In the genomic region with DNA sequence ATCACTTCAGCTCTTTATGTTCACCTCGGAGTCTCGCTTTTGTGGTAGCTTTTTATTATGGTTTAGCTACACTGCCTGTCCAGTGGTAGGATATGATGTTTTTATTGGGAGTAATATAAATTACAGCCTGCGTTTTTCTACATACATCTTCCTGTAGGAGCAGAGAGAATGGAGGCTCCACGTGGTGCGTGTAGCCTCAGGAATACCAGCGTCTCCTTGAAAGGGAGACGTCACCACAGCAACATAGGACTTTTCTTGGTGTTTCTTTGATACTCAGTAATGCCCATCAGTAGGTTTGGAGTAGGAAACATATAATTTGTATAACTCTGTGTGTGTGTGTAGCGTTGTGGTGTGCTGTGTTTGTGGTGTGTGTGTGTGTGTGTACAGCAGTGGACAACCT, we compare ENCODE assay signal across 25 mouse cellular contexts.
DNase-seq lines count a peak whose midpoint lies in the region; ATAC-seq and TF ChIP-seq lines count a peak whose summit lies in the region.
"Had no signal": no experiment of that assay in that cellular context is flagged by ENCODE, and none has a peak within 500 bp of the region (broad histone marks: within the 10 kb centered on the region; RNA-seq: fewer than 3 reads in every experiment).

No protein-coding gene starts in this region.

- no peaks in the 10 kb centered on the region for H3K27me3 ChIP-seq in intestine, embryonic 14.5 days (replicated peaks; ENCODE audit: control insufficient read depth, insufficient read depth, low read length)
- H3K27me3 ChIP-seq in intestine, postnatal 0 days (replicated peaks; ENCODE audit: control insufficient read depth, insufficient read depth, low read length) = no peaks in the 10 kb centered on the region
- no peaks in the 10 kb centered on the region for H3K27me3 ChIP-seq in stomach, embryonic 16.5 days (ENCODE audit: control insufficient read depth, insufficient read depth, low read length)
- H3K27me3 ChIP-seq in stomach, postnatal 0 days (ENCODE audit: control insufficient read depth, insufficient read depth, low read length) = no peaks in the 10 kb centered on the region
- no peaks in the 10 kb centered on the region for H3K27me3 ChIP-seq in intestine, embryonic 16.5 days (replicated peaks; ENCODE audit: control insufficient read depth, insufficient read depth, low read length)
- H3K27me3 ChIP-seq: embryonic facial prominence, embryonic 12.5 days; embryonic facial prominence, embryonic 15.5 days; heart, embryonic 12.5 days; heart, embryonic 15.5 days had no signal

- H3K4me3 ChIP-seq in intestine, embryonic 14.5 days (ENCODE audit: low read depth, low read length) = no peak overlapping the region
- no peak overlapping the region for H3K4me3 ChIP-seq in intestine, postnatal 0 days (ENCODE audit: low read depth, low read length)
- H3K4me3 ChIP-seq in stomach, embryonic 16.5 days (replicated peaks; ENCODE audit: low read length) = no peak overlapping the region
- H3K4me3 ChIP-seq in stomach, postnatal 0 days (ENCODE audit: low read depth, low read length) = no peak overlapping the region
- no peak overlapping the region for H3K4me3 ChIP-seq in intestine, embryonic 16.5 days (ENCODE audit: low read length)
- H3K4me3 ChIP-seq: embryonic facial prominence, embryonic 12.5 days; embryonic facial prominence, embryonic 15.5 days; heart, adult 2 months; heart, embryonic 12.5 days; heart, embryonic 15.5 days had no signal

- TF ChIP-seq CTCF in intestine, postnatal 0 days (IDR thresholded peaks at IDR 0.05; ENCODE audit: low read depth) = no peak
- TF ChIP-seq CTCF in stomach, postnatal 0 days (IDR thresholded peaks at IDR 0.05; ENCODE audit: low read depth) = no peak

- no peaks in the 10 kb centered on the region for H3K36me3 ChIP-seq in intestine, embryonic 14.5 days (ENCODE audit: control insufficient read depth, insufficient read depth, low read length)
- no peaks in the 10 kb centered on the region for H3K36me3 ChIP-seq in intestine, postnatal 0 days (ENCODE audit: control insufficient read depth, insufficient read depth)
- H3K36me3 ChIP-seq in stomach, embryonic 16.5 days (ENCODE audit: control insufficient read depth, insufficient read depth, low read length) = no peaks in the 10 kb centered on the region
- H3K36me3 ChIP-seq in stomach, postnatal 0 days (ENCODE audit: control insufficient read depth, insufficient read depth, low read length) = no peaks in the 10 kb centered on the region
- no peaks in the 10 kb centered on the region for H3K36me3 ChIP-seq in intestine, embryonic 16.5 days (ENCODE audit: control insufficient read depth, insufficient read depth, low read length)
- H3K36me3 ChIP-seq: embryonic facial prominence, embryonic 12.5 days; embryonic facial prominence, embryonic 15.5 days; heart, embryonic 12.5 days; heart, embryonic 15.5 days had no signal

- no peak overlapping the region for H3K4me2 ChIP-seq in intestine, embryonic 14.5 days (ENCODE audit: low read length)
- no peak overlapping the region for H3K4me2 ChIP-seq in intestine, postnatal 0 days (replicated peaks; ENCODE audit: low read depth)
- no peak overlapping the region for H3K4me2 ChIP-seq in stomach, embryonic 16.5 days (ENCODE audit: low read depth, low read length)
- no peak overlapping the region for H3K4me2 ChIP-seq in stomach, postnatal 0 days (replicated peaks; ENCODE audit: low read depth)
- H3K4me2 ChIP-seq in intestine, embryonic 16.5 days (ENCODE audit: low read depth, low read length) = no peak overlapping the region
- H3K4me2 ChIP-seq: embryonic facial prominence, embryonic 12.5 days; embryonic facial prominence, embryonic 15.5 days; heart, embryonic 12.5 days; heart, embryonic 15.5 days; hindbrain, embryonic 14.5 days had no signal

- H3K9ac ChIP-seq in intestine, embryonic 14.5 days (ENCODE audit: low read length) = no peak overlapping the region
- no peak overlapping the region for H3K9ac ChIP-seq in intestine, postnatal 0 days (ENCODE audit: low read depth, low read length)
- no peak overlapping the region for H3K9ac ChIP-seq in stomach, embryonic 16.5 days (ENCODE audit: low read length)
- no peak overlapping the region for H3K9ac ChIP-seq in stomach, postnatal 0 days (ENCODE audit: low read length)
- no peak overlapping the region for H3K9ac ChIP-seq in intestine, embryonic 16.5 days (ENCODE audit: low read depth, low read length)
- H3K9ac ChIP-seq: embryonic facial prominence, embryonic 12.5 days; embryonic facial prominence, embryonic 15.5 days; forebrain, postnatal 0 days; heart, embryonic 12.5 days; heart, embryonic 15.5 days; hindbrain, embryonic 14.5 days had no signal

- H3K27ac ChIP-seq in intestine, embryonic 14.5 days (ENCODE audit: low read depth) = no peak overlapping the region
- no peak overlapping the region for H3K27ac ChIP-seq in intestine, postnatal 0 days (ENCODE audit: low read depth, low read length)
- H3K27ac ChIP-seq in stomach, embryonic 16.5 days (ENCODE audit: low read length) = no peak overlapping the region
- H3K27ac ChIP-seq in stomach, postnatal 0 days (replicated peaks) = no peak overlapping the region
- no peak overlapping the region for H3K27ac ChIP-seq in intestine, embryonic 16.5 days (ENCODE audit: low read length)
- H3K27ac ChIP-seq: embryonic facial prominence, embryonic 12.5 days; embryonic facial prominence, embryonic 15.5 days; heart, adult 2 months; heart, embryonic 15.5 days; hindbrain, embryonic 14.5 days; hindbrain, postnatal 0 days had no signal

- H3K4me1 ChIP-seq in intestine, embryonic 14.5 days (replicated peaks; ENCODE audit: control insufficient read depth, insufficient read depth, low read length) = no peaks in the 10 kb centered on the region; the same call in 1 of the 2 replicates
- H3K4me1 ChIP-seq in intestine, postnatal 0 days (replicated peaks; ENCODE audit: control insufficient read depth, insufficient read depth, low read length) = no peaks in the 10 kb centered on the region
- no peaks in the 10 kb centered on the region for H3K4me1 ChIP-seq in stomach, embryonic 16.5 days (ENCODE audit: control insufficient read depth, insufficient read depth, low read length)
- H3K4me1 ChIP-seq in stomach, postnatal 0 days (replicated peaks; ENCODE audit: control insufficient read depth, insufficient read depth) = no peaks in the 10 kb centered on the region
- no peaks in the 10 kb centered on the region for H3K4me1 ChIP-seq in intestine, embryonic 16.5 days (ENCODE audit: control insufficient read depth, insufficient read depth, low read length)
- H3K4me1 ChIP-seq: embryonic facial prominence, embryonic 12.5 days; embryonic facial prominence, embryonic 15.5 days; heart, embryonic 12.5 days; heart, embryonic 15.5 days had no signal

- DNase-seq in intestine, embryonic 14.5 days (ENCODE audit: low spot score) = no peak
- no peak for DNase-seq in stomach, postnatal 0 days (ENCODE audit: low spot score)
- no peak for DNase-seq in gastrocnemius, adult 18-20 months (ENCODE audit: low spot score)
- DNase-seq: adrenal gland, adult 2 months; adrenal gland, postnatal 14 days; cerebellum, adult 11 months; cerebellum, adult 2 months; cerebellum, adult 9-11 months; cerebellum, postnatal 25 days; forebrain, postnatal 0 days; gastrocnemius, postnatal 25 days; heart, adult 2 months; heart, postnatal 10 days; heart, postnatal 4 days had no signal

- peak; percentile 53; the same call in 1 of the 2 replicates for ATAC-seq in intestine, embryonic 14.5 days (replicated peaks; ENCODE audit: low FRiP score, low TSS enrichment, low read depth)
- no peak for ATAC-seq in intestine, postnatal 0 days
- peak; percentile 40; the same call in 1 of the 2 replicates for ATAC-seq in stomach, embryonic 16.5 days (ENCODE audit: insufficient read depth, low FRiP score)
- ATAC-seq in stomach, postnatal 0 days (ENCODE audit: low FRiP score, low TSS enrichment) = no peak
- ATAC-seq in intestine, embryonic 16.5 days = 0 out of 2 replicates have a peak, but pooled peaks have one; percentile 50
- ATAC-seq: CD4-positive, CD25-positive, alpha-beta regulatory T cell, adult 4 months; forebrain, embryonic 14.5 days; forebrain, postnatal 0 days; hindbrain, postnatal 0 days had no signal

- WGBS in intestine, embryonic 14.5 days = 31% methylated on average over 8 of the region's 8 CpGs
- 63% methylated on average over 8 of the region's 8 CpGs for WGBS in intestine, postnatal 0 days
- 62% methylated on average over 8 of the region's 8 CpGs for WGBS in stomach, embryonic 16.5 days
- 59% methylated on average over 8 of the region's 8 CpGs for WGBS in stomach, postnatal 0 days
- 54% methylated on average over 8 of the region's 8 CpGs for WGBS in intestine, embryonic 16.5 days

- TF ChIP-seq EP300 in stomach, postnatal 0 days (optimal IDR thresholded peaks at IDR 0.05) = no peak

- H3K9me3 ChIP-seq in intestine, embryonic 14.5 days (ENCODE audit: control insufficient read depth, low read length) = no peaks in the 10 kb centered on the region
- no peaks in the 10 kb centered on the region for H3K9me3 ChIP-seq in intestine, postnatal 0 days (ENCODE audit: control insufficient read depth)
- H3K9me3 ChIP-seq in stomach, embryonic 16.5 days (replicated peaks; ENCODE audit: control insufficient read depth, low read length) = no peaks in the 10 kb centered on the region
- no peaks in the 10 kb centered on the region for H3K9me3 ChIP-seq in stomach, postnatal 0 days (ENCODE audit: control insufficient read depth, low read length)
- H3K9me3 ChIP-seq in intestine, embryonic 16.5 days (ENCODE audit: control insufficient read depth, low read length) = no peaks in the 10 kb centered on the region
- H3K9me3 ChIP-seq: embryonic facial prominence, embryonic 12.5 days; embryonic facial prominence, embryonic 15.5 days; heart, embryonic 12.5 days; heart, embryonic 15.5 days had no signal

Comparison
In these comparisons a context has a peak if more than half of its experiments do, and no peak if none do; other contexts are left out.
1. ATAC-seq: peak in intestine, embryonic 14.5 days (single experiment), stomach, embryonic 16.5 days (single experiment) and intestine, embryonic 16.5 days (single experiment); none in intestine, postnatal 0 days (single experiment) and stomach, postnatal 0 days (single experiment).